Mouse (Mus musculus): ENCODE results near the gene Kcnj2. TPM values are rescaled to one million over a fixed set of nuclear protein-coding genes. Genes with fewer than 3 reads are reported as not detected.

Kcnj2 gene
- total RNA-seq (2023), result 0.09 TPM

DNA sequence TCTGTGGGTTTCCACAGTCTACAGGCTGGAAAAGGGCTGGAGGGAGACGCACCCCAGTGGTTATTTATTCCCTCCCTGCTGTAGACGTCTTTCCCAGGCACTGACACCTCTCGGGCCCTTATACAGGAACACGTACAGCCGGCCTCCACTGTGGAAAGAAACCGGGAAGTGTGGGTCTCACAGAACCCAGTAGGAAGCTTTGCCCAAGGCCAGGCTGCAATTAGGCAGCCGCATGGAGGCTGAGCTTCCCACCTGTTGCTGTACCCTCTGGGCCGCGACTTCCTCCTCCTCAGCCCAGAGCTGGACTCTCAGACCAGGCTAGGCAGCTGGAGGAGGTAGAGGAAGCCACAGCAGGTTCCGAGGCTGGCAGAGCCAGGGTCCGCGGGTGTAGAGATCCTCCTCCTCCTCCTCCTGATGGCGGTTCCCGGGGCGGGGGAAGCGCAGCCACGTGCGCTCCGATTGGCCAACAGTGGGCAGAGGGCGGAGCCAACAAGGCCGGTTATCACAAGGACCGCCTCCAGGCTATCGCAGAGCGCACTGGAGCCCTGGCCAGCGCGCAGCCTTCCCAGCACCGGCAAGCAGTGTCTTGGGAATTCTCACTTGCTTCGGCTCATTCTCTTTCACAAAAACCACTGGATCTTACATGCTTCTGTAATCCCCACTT, at the start of gene Kcnj2:
TSS of gene Kcnj2 (plus strand) at position 530 of the 664 bp plus-strand sequence.

Other genes starting within 250 kb of the Kcnj2 start
- gene Kcnj16, start 98.1 kb upstream of the Kcnj2 start, total RNA-seq (2023), result 10.0 TPM